Mouse (Mus musculus): Measurements from ENCODE around the gene Nr2f1. TPM values are rescaled to one million over a fixed set of nuclear protein-coding genes. Genes with fewer than 3 reads are reported as not detected.

The Nr2f1 gene
- polyA plus RNA-seq, 1 experiment from 2014 or later: 6.5 TPM

GRCm38 (mm10) chr13:78168166-78168565, 31.4 kb downstream of the Nr2f1 start:
- 59% methylated on average over 4 of the region's 4 CpGs for WGBS

GRCm38 (mm10) chr13:78164941-78165340, 34.6 kb downstream of the Nr2f1 start:
- Histone ChIP-seq H3K4me1 (replicated peaks; ENCODE audit: control insufficient read depth, insufficient read depth, low read length) (no peaks in the 10 kb centered on the region), H3K9ac (ENCODE audit: low read depth, low read length) (no peak overlapping the region), H3K4me3 (ENCODE audit: low read depth, low read length) (no peak overlapping the region), H3K36me3 (ENCODE audit: control insufficient read depth, insufficient read depth, low read length) (no peaks in the 10 kb centered on the region), H3K27ac (ENCODE audit: low read depth, low read length) (no peak overlapping the region), H3K27me3 (replicated peaks; ENCODE audit: control insufficient read depth, insufficient read depth, low read length) (peaks cover 59% of the 10 kb centered on the region), H3K9me3 (ENCODE audit: control insufficient read depth, low read length) (no peaks in the 10 kb centered on the region), H3K4me2 (no peak overlapping the region)
- ATAC-seq (replicated peaks; ENCODE audit: low FRiP score): no peak
- no peak for DNase-seq (ENCODE audit: low spot score)

More at GRCm38 (mm10) chr13:78168166-78168565, 31.4 kb downstream of the Nr2f1 start:
- ATAC-seq (replicated peaks; ENCODE audit: low FRiP score) (no peak), DNase-seq (ENCODE audit: low spot score) (no peak)
- Histone ChIP-seq H3K4me3 (ENCODE audit: low read depth, low read length) (no peak overlapping the region), H3K4me2 (no peak overlapping the region), H3K4me1 (replicated peaks; ENCODE audit: control insufficient read depth, insufficient read depth, low read length) (no peaks in the 10 kb centered on the region), H3K36me3 (ENCODE audit: control insufficient read depth, insufficient read depth, low read length) (no peaks in the 10 kb centered on the region), H3K27me3 (replicated peaks; ENCODE audit: control insufficient read depth, insufficient read depth, low read length) (peaks cover 80% of the 10 kb centered on the region), H3K9ac (ENCODE audit: low read depth, low read length) (no peak overlapping the region), H3K9me3 (ENCODE audit: control insufficient read depth, low read length) (no peaks in the 10 kb centered on the region), H3K27ac (ENCODE audit: low read depth, low read length) (no peak overlapping the region)

- Histone ChIP-seq H3K4me1 (replicated peaks; ENCODE audit: control insufficient read depth, insufficient read depth, low read length) (no peaks in the 10 kb centered on the region), H3K27me3 (replicated peaks; ENCODE audit: control insufficient read depth, insufficient read depth, low read length) (peaks cover 52% of the 10 kb centered on the region), H3K9me3 (ENCODE audit: control insufficient read depth, low read length) (no peaks in the 10 kb centered on the region), H3K27ac (ENCODE audit: low read depth, low read length) (no peak overlapping the region), H3K9ac (ENCODE audit: low read depth, low read length) (peak overlapping the region; percentile 48; the same call in 1 of the 2 replicates), H3K4me2 (peak overlapping the region; percentile 89), H3K36me3 (ENCODE audit: control insufficient read depth, insufficient read depth, low read length) (no peaks in the 10 kb centered on the region), H3K4me3 (ENCODE audit: low read depth, low read length) (peak overlapping the region; percentile 62)
- under 1% methylated on average over 86 of the region's 86 CpGs for WGBS
- DNase-seq (ENCODE audit: low spot score) (peak; percentile 72), ATAC-seq (replicated peaks; ENCODE audit: low FRiP score) (peak; percentile 92)
Observed at GRCm38 (mm10) chr13:78163087-78163958, 36.2 kb downstream of the Nr2f1 start.

- ATAC-seq (replicated peaks; ENCODE audit: low FRiP score) (no peak), DNase-seq (ENCODE audit: low spot score) (no peak)
- H3K4me2 ChIP-seq: no peak overlapping the region
- 49% methylated on average over 2 of the region's 2 CpGs for WGBS
- peaks cover 42% of the 10 kb centered on the region for H3K27me3 ChIP-seq (replicated peaks; ENCODE audit: control insufficient read depth, insufficient read depth, low read length)
- no peaks in the 10 kb centered on the region for H3K4me1 ChIP-seq (replicated peaks; ENCODE audit: control insufficient read depth, insufficient read depth, low read length)
- H3K4me3 ChIP-seq (ENCODE audit: low read depth, low read length): no peak overlapping the region
- no peaks in the 10 kb centered on the region for H3K9me3 ChIP-seq (ENCODE audit: control insufficient read depth, low read length)
- no peak overlapping the region for H3K9ac ChIP-seq (ENCODE audit: low read depth, low read length)
- H3K27ac ChIP-seq (ENCODE audit: low read depth, low read length): no peak overlapping the region
- H3K36me3 ChIP-seq (ENCODE audit: control insufficient read depth, insufficient read depth, low read length): no peaks in the 10 kb centered on the region
Observed at GRCm38 (mm10) chr13:78162149-78162548, 37.4 kb downstream of the Nr2f1 start.

DNA sequence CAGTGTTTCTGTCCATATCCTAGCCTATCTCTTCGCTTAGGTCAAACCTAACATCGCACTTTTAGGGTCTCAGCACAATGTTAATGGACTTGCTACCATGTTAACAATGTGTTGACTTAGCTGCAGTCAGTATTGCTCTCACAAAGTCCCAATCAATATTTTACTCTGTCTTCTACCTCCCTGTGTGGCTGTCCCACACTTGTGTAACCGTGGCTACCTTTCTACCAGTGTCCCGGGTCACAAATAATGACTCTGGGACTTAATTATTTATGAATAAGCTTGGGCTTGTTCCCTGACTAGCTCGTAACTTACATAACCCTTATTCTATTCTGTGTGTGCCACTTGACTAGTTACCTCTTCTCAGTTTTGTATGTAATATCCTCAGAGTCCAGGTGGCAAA, 42.1 kb downstream of the Nr2f1 start:
- ATAC-seq (replicated peaks; ENCODE audit: low FRiP score) (no peak), DNase-seq (ENCODE audit: low spot score) (no peak)
- H3K4me3 ChIP-seq (ENCODE audit: low read depth, low read length): no peak overlapping the region
- WGBS: 79% methylated on average over 5 of the region's 5 CpGs
- H3K36me3 ChIP-seq (ENCODE audit: control insufficient read depth, insufficient read depth, low read length): no peaks in the 10 kb centered on the region
- no peak overlapping the region for H3K9ac ChIP-seq (ENCODE audit: low read depth, low read length)
- peaks cover 3% of the 10 kb centered on the region; the same call in 1 of the 2 replicates for H3K27me3 ChIP-seq (replicated peaks; ENCODE audit: control insufficient read depth, insufficient read depth, low read length)
- no peaks in the 10 kb centered on the region for H3K9me3 ChIP-seq (ENCODE audit: control insufficient read depth, low read length)
- H3K27ac ChIP-seq (ENCODE audit: low read depth, low read length): no peak overlapping the region
- H3K4me1 ChIP-seq (replicated peaks; ENCODE audit: control insufficient read depth, insufficient read depth, low read length): no peaks in the 10 kb centered on the region
- no peak overlapping the region for H3K4me2 ChIP-seq

Other genes starting within 250 kb of the Nr2f1 start
- gene Pou5f2, start 174.9 kb downstream of the Nr2f1 start, polyA plus RNA-seq (2014; fragmentation: Nextera tagmentation; extraction: Ambion mirVana): 0.73 and 2.2 TPM in 2 replicates

All from liver, embryonic 11.5 days (tissue).